22 mouse cellular contexts compared by ENCODE assay signal in the genomic region with DNA sequence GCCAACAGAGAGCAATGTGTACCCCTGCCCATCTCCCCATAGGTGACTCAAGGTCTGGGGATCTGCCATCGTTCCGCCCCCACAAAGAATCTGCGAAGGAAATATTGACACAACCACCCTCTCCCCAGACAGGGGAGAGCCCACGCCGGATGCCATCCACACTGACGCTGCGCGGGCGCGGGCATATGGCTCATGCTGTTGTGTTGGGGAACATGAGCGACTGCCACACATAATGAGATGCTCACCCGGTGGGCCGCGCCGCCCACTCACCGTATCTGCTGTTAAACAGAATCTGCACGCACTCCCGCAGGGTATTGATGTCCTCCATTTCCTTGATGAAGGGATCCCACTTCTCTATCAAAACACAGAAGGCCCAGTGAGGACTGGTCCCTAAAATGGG. TPM values are rescaled to one million over a fixed set of nuclear protein-coding genes. Genes with fewer than 3 reads are reported as not detected.
DNase-seq lines count a peak whose midpoint lies in the region; ATAC-seq and TF ChIP-seq lines count a peak whose summit lies in the region.
"Had no signal": no experiment of that assay in that cellular context is flagged by ENCODE, and none has a peak within 500 bp of the region (broad histone marks: within the 10 kb centered on the region; RNA-seq: fewer than 3 reads in every experiment).

No protein-coding gene starts in this region.

- peak; percentile 45 to 49 for DNase-seq in frontal cortex, postnatal 10 days (ENCODE audit: low spot score in 2 of 2)
- peak; percentile 77 to 78 for DNase-seq in layer of hippocampus, adult 2 months (ENCODE audit: low spot score in 2 of 2)
- DNase-seq in left cerebral cortex, adult 2 months (ENCODE audit: extremely low spot score in 1 of 2, low spot score in 2 of 2) = peak; percentile 69
- DNase-seq in right cerebral cortex, postnatal 10 days (ENCODE audit: low spot score in 2 of 2) = peak; percentile 78 to 86
- no peak for DNase-seq in c-Kit-positive CD71-positive TER-119-positive erythroid progenitor cells, embryonic 14.5 days (ENCODE audit: low spot score)
- no peak for DNase-seq in cerebellum, adult 18-20 months
- no peak for DNase-seq in lung, adult 2 months
- DNase-seq: cerebellum, adult 8-10 months; gastrocnemius, postnatal 14 days; heart, postnatal 4 days; thymus, adult 2 months had no signal

- H3K9ac ChIP-seq in forebrain, embryonic 13.5 days = no peak overlapping the region
- H3K9ac ChIP-seq: embryonic facial prominence, embryonic 15.5 days; forebrain, embryonic 12.5 days; kidney, embryonic 15.5 days; limb, embryonic 12.5 days; liver, embryonic 15.5 days; midbrain, embryonic 12.5 days; neural tube, embryonic 15.5 days had no signal

- peaks cover 99% of the 10 kb centered on the region for H3K36me3 ChIP-seq in forebrain, embryonic 13.5 days (ENCODE audit: poor library complexity, severe bottlenecking)
- H3K36me3 ChIP-seq: G1E had no signal

- intact Hi-C loops in left cerebral cortex, adult 2 months (cut with DNase I) = loop anchor here (1.0 kb wide), 1 partner anchor 25 kb away; no protein-coding TSS in a partner anchor

- H3K27ac ChIP-seq in layer of hippocampus, adult 2 months = no peak overlapping the region
- H3K27ac ChIP-seq in left cerebral cortex, adult 2 months = no peak overlapping the region
- H3K27ac ChIP-seq in forebrain, embryonic 13.5 days = no peak overlapping the region
- H3K27ac ChIP-seq: embryonic facial prominence, embryonic 15.5 days; forebrain, embryonic 12.5 days; kidney, embryonic 15.5 days; limb, embryonic 12.5 days; liver, embryonic 15.5 days; macrophage; midbrain, embryonic 12.5 days; neural tube, embryonic 15.5 days had no signal

- H3K4me1 ChIP-seq in forebrain, embryonic 13.5 days = no peaks in the 10 kb centered on the region
- no peaks in the 10 kb centered on the region for H3K4me1 ChIP-seq in lung, adult 2 months (ENCODE audit: control insufficient read depth, insufficient read depth, low read length)
- H3K4me1 ChIP-seq: forebrain, embryonic 12.5 days; kidney, embryonic 15.5 days; midbrain, embryonic 12.5 days; neural tube, embryonic 15.5 days had no signal

- H3K9me3 ChIP-seq in forebrain, embryonic 13.5 days (replicated peaks) = no peaks in the 10 kb centered on the region
- H3K9me3 ChIP-seq: embryonic facial prominence, embryonic 15.5 days; forebrain, embryonic 12.5 days; G1E; kidney, embryonic 15.5 days; limb, embryonic 12.5 days; liver, embryonic 15.5 days; midbrain, embryonic 12.5 days; neural tube, embryonic 15.5 days had no signal

- H3K27me3 ChIP-seq in forebrain, embryonic 13.5 days = no peaks in the 10 kb centered on the region
- H3K27me3 ChIP-seq: embryonic facial prominence, embryonic 15.5 days; forebrain, embryonic 12.5 days; kidney, embryonic 15.5 days; limb, embryonic 12.5 days; liver, embryonic 15.5 days; midbrain, embryonic 12.5 days; neural tube, embryonic 15.5 days had no signal

- ATAC-seq in forebrain, embryonic 13.5 days = no peak
- ATAC-seq: inflammation-experienced regulatory T-cells, adult 6 months had no signal

- 95% methylated on average over 18 of the region's 18 CpGs for WGBS in forebrain, embryonic 13.5 days
- WGBS in lung, adult 2 months = 96% methylated on average over 18 of the region's 18 CpGs

- TF ChIP-seq POLR2A in lung, adult 2 months (IDR thresholded peaks at IDR 0.05; ENCODE audit: borderline replicate concordance, extremely low read depth, low read depth, low read length) = no peak

- no peak for TF ChIP-seq CTCF in layer of hippocampus, adult 2 months (conservative IDR thresholded peaks at IDR 0.05)
- TF ChIP-seq CTCF in left cerebral cortex, adult 2 months (IDR thresholded peaks at IDR 0.05) = no peak
- no peak for TF ChIP-seq CTCF in lung, adult 2 months (IDR thresholded peaks at IDR 0.05; ENCODE audit: insufficient read depth, low read length)

- no peak overlapping the region for H3K4me3 ChIP-seq in layer of hippocampus, adult 2 months
- H3K4me3 ChIP-seq in left cerebral cortex, adult 2 months = no peak overlapping the region
- H3K4me3 ChIP-seq in forebrain, embryonic 13.5 days = no peak overlapping the region
- H3K4me3 ChIP-seq in lung, adult 2 months (replicated peaks; ENCODE audit: extremely low read depth, low read depth, low read length) = no peak overlapping the region
- H3K4me3 ChIP-seq: embryonic facial prominence, embryonic 15.5 days; forebrain, embryonic 12.5 days; kidney, embryonic 15.5 days; limb, embryonic 12.5 days; liver, embryonic 15.5 days; midbrain, embryonic 12.5 days; neural tube, embryonic 15.5 days had no signal

- H3K4me2 ChIP-seq in forebrain, embryonic 13.5 days = no peak overlapping the region
- H3K4me2 ChIP-seq: embryonic facial prominence, embryonic 15.5 days; forebrain, embryonic 12.5 days; kidney, embryonic 15.5 days; limb, embryonic 12.5 days; liver, embryonic 15.5 days; midbrain, embryonic 12.5 days; neural tube, embryonic 15.5 days had no signal

RNA-seq across cellular contexts. Expression of gene Gtf2ird1, which starts 54.7 kb away (rescaled TPM):
- 10 to 100 TPM; 22.8 to 25.4 TPM for total RNA-seq in layer of hippocampus, adult 2 months (2021)
- total RNA-seq in left cerebral cortex, adult 2 months (2021) = 10 to 100 TPM; 46.9 to 47.0 TPM
- polyA plus RNA-seq in forebrain, embryonic 13.5 days (2015; fragmentation: Nextera tagmentation; extraction: Ambion mirVana) = 72.9 and 80.2 TPM in 2 replicates
- 16.8 and 23.4 TPM in 2 replicates for polyA plus RNA-seq in lung, adult 2 months (2012; rRNA removed)

Comparison
In these comparisons a context has a peak if more than half of its experiments do, and no peak if none do; other contexts are left out.
1. DNase-seq: peak in frontal cortex, postnatal 10 days (2 of 2), layer of hippocampus, adult 2 months (2 of 2), left cerebral cortex, adult 2 months (2 of 2) and right cerebral cortex, postnatal 10 days (2 of 2); none in c-Kit-positive CD71-positive TER-119-positive erythroid progenitor cells, embryonic 14.5 days (single experiment), cerebellum, adult 18-20 months (0 of 2) and lung, adult 2 months (single experiment).